Mouse (Mus musculus): ENCODE data around the gene Nup85. TPM values are rescaled to one million over a fixed set of nuclear protein-coding genes. Genes with fewer than 3 reads are reported as not detected.

Gene Nup85
- polyA plus RNA-seq, 1 experiment from 2014 or later, result 180 TPM

- H3K9me3 ChIP-seq (ENCODE audit: low read length), result no peaks in the 10 kb centered on the region
- WGBS, result 12% methylated on average over 7 of the region's 7 CpGs
- ATAC-seq (ENCODE audit: low FRiP score, low TSS enrichment), result no peak
- peaks cover 10% of the 10 kb centered on the region for H3K4me1 ChIP-seq (ENCODE audit: insufficient read depth, low read length)
- peak overlapping the region; percentile 67 for H3K4me2 ChIP-seq (replicated peaks; ENCODE audit: low read depth, low read length)
- no peak overlapping the region for H3K27ac ChIP-seq (ENCODE audit: low read length)
- no peaks in the 10 kb centered on the region for H3K27me3 ChIP-seq (ENCODE audit: insufficient read depth, low read length)
- H3K4me3 ChIP-seq (ENCODE audit: low read length), result peak overlapping the region; percentile 92
- peak overlapping the region; percentile 75 for H3K9ac ChIP-seq (replicated peaks; ENCODE audit: low read length)
- H3K36me3 ChIP-seq (ENCODE audit: insufficient read depth, low read length), result peaks cover 35% of the 10 kb centered on the region
These were observed 727 bp downstream of the Nup85 start for GRCm38 (mm10) chr11:115564961-115565360.

GRCm38 (mm10) chr11:115579080-115579479, 14.8 kb downstream of the Nup85 start:
- Histone ChIP-seq H3K9ac (replicated peaks; ENCODE audit: low read length) (no peak overlapping the region), H3K4me3 (ENCODE audit: low read length) (no peak overlapping the region), H3K4me1 (ENCODE audit: insufficient read depth, low read length) (no peaks in the 10 kb centered on the region), H3K4me2 (replicated peaks; ENCODE audit: low read depth, low read length) (no peak overlapping the region), H3K27me3 (ENCODE audit: insufficient read depth, low read length) (no peaks in the 10 kb centered on the region), H3K9me3 (ENCODE audit: low read length) (no peaks in the 10 kb centered on the region), H3K36me3 (ENCODE audit: insufficient read depth, low read length) (peaks cover 61% of the 10 kb centered on the region), H3K27ac (ENCODE audit: low read length) (no peak overlapping the region)
- ATAC-seq (ENCODE audit: low FRiP score, low TSS enrichment), result no peak

- H3K9ac ChIP-seq (replicated peaks; ENCODE audit: low read length), result no peak overlapping the region
- WGBS, result 79% methylated on average over 10 of the region's 10 CpGs
- no peaks in the 10 kb centered on the region for H3K4me1 ChIP-seq (ENCODE audit: insufficient read depth, low read length)
- no peak overlapping the region for H3K27ac ChIP-seq (ENCODE audit: low read length)
- peaks cover 87% of the 10 kb centered on the region for H3K36me3 ChIP-seq (ENCODE audit: insufficient read depth, low read length)
- ATAC-seq (ENCODE audit: low FRiP score, low TSS enrichment), result no peak
- no peaks in the 10 kb centered on the region for H3K27me3 ChIP-seq (ENCODE audit: insufficient read depth, low read length)
- no peak overlapping the region for H3K4me2 ChIP-seq (replicated peaks; ENCODE audit: low read depth, low read length)
- H3K4me3 ChIP-seq (ENCODE audit: low read length), result no peak overlapping the region
- no peaks in the 10 kb centered on the region for H3K9me3 ChIP-seq (ENCODE audit: low read length)
These were observed 18.8 kb downstream of the Nup85 start for GRCm38 (mm10) chr11:115582913-115583606.

GRCm38 (mm10) chr11:115584376-115585073, 20.3 kb downstream of the Nup85 start:
- no peaks in the 10 kb centered on the region for H3K4me1 ChIP-seq (ENCODE audit: insufficient read depth, low read length)
- H3K36me3 ChIP-seq (ENCODE audit: insufficient read depth, low read length), result peaks cover 83% of the 10 kb centered on the region
- no peak overlapping the region for H3K4me3 ChIP-seq (ENCODE audit: low read length)
- no peak overlapping the region for H3K4me2 ChIP-seq (replicated peaks; ENCODE audit: low read depth, low read length)
- H3K9ac ChIP-seq (replicated peaks; ENCODE audit: low read length), result no peak overlapping the region
- ATAC-seq (ENCODE audit: low FRiP score, low TSS enrichment), result no peak
- no peak overlapping the region for H3K27ac ChIP-seq (ENCODE audit: low read length)
- WGBS, result 86% methylated on average over 10 of the region's 10 CpGs
- H3K27me3 ChIP-seq (ENCODE audit: insufficient read depth, low read length), result no peaks in the 10 kb centered on the region
- H3K9me3 ChIP-seq (ENCODE audit: low read length), result no peaks in the 10 kb centered on the region

GRCm38 (mm10) chr11:115585573-115586100, 21.4 kb downstream of the Nup85 start:
- no peak overlapping the region for H3K27ac ChIP-seq (ENCODE audit: low read length)
- no peaks in the 10 kb centered on the region for H3K9me3 ChIP-seq (ENCODE audit: low read length)
- 87% methylated on average over 7 of the region's 7 CpGs for WGBS
- ATAC-seq (ENCODE audit: low FRiP score, low TSS enrichment), result no peak
- peaks cover 87% of the 10 kb centered on the region for H3K36me3 ChIP-seq (ENCODE audit: insufficient read depth, low read length)
- no peak overlapping the region for H3K9ac ChIP-seq (replicated peaks; ENCODE audit: low read length)
- no peak overlapping the region for H3K4me3 ChIP-seq (ENCODE audit: low read length)
- no peaks in the 10 kb centered on the region for H3K27me3 ChIP-seq (ENCODE audit: insufficient read depth, low read length)
- H3K4me2 ChIP-seq (replicated peaks; ENCODE audit: low read depth, low read length), result no peak overlapping the region
- H3K4me1 ChIP-seq (ENCODE audit: insufficient read depth, low read length), result no peaks in the 10 kb centered on the region

GRCm38 (mm10) chr11:115586403-115586802, 22.2 kb downstream of the Nup85 start:
- Histone ChIP-seq H3K9me3 (ENCODE audit: low read length) (no peaks in the 10 kb centered on the region), H3K27me3 (ENCODE audit: insufficient read depth, low read length) (no peaks in the 10 kb centered on the region), H3K4me3 (ENCODE audit: low read length) (no peak overlapping the region), H3K9ac (replicated peaks; ENCODE audit: low read length) (no peak overlapping the region), H3K27ac (ENCODE audit: low read length) (no peak overlapping the region), H3K4me2 (replicated peaks; ENCODE audit: low read depth, low read length) (no peak overlapping the region), H3K4me1 (ENCODE audit: insufficient read depth, low read length) (no peaks in the 10 kb centered on the region), H3K36me3 (ENCODE audit: insufficient read depth, low read length) (peaks cover 88% of the 10 kb centered on the region)
- 92% methylated on average over 9 of the region's 9 CpGs for WGBS
- no peak for ATAC-seq (ENCODE audit: low FRiP score, low TSS enrichment)

- no peak overlapping the region for H3K9ac ChIP-seq (replicated peaks; ENCODE audit: low read length)
- no peaks in the 10 kb centered on the region for H3K27me3 ChIP-seq (ENCODE audit: insufficient read depth, low read length)
- WGBS, result 64% methylated on average over 9 of the region's 9 CpGs
- ATAC-seq (ENCODE audit: low FRiP score, low TSS enrichment), result 0 out of 2 replicates have a peak, but pooled peaks have one; percentile 55
- no peak overlapping the region for H3K27ac ChIP-seq (ENCODE audit: low read length)
- H3K9me3 ChIP-seq (ENCODE audit: low read length), result no peaks in the 10 kb centered on the region
- no peak overlapping the region for H3K4me3 ChIP-seq (ENCODE audit: low read length)
- H3K4me1 ChIP-seq (ENCODE audit: insufficient read depth, low read length), result no peaks in the 10 kb centered on the region
- H3K36me3 ChIP-seq (ENCODE audit: insufficient read depth, low read length), result peaks cover 87% of the 10 kb centered on the region
- no peak overlapping the region for H3K4me2 ChIP-seq (replicated peaks; ENCODE audit: low read depth, low read length)
These were observed 23.8 kb downstream of the Nup85 start for GRCm38 (mm10) chr11:115587984-115588383.

GRCm38 (mm10) chr11:115590526-115591075, 26.4 kb downstream of the Nup85 start:
- H3K27ac ChIP-seq (ENCODE audit: low read length), result no peak overlapping the region
- H3K9me3 ChIP-seq (ENCODE audit: low read length), result no peaks in the 10 kb centered on the region
- no peak overlapping the region for H3K4me3 ChIP-seq (ENCODE audit: low read length)
- H3K9ac ChIP-seq (replicated peaks; ENCODE audit: low read length), result no peak overlapping the region
- H3K36me3 ChIP-seq (ENCODE audit: insufficient read depth, low read length), result peaks cover 81% of the 10 kb centered on the region
- 80% methylated on average over 2 of the region's 2 CpGs for WGBS
- H3K27me3 ChIP-seq (ENCODE audit: insufficient read depth, low read length), result no peaks in the 10 kb centered on the region
- no peaks in the 10 kb centered on the region for H3K4me1 ChIP-seq (ENCODE audit: insufficient read depth, low read length)
- no peak overlapping the region for H3K4me2 ChIP-seq (replicated peaks; ENCODE audit: low read depth, low read length)
- no peak; the same call in 1 of the 2 replicates for ATAC-seq (ENCODE audit: low FRiP score, low TSS enrichment)

GRCm38 (mm10) chr11:115595209-115595608, 31.0 kb downstream of the Nup85 start:
- Histone ChIP-seq H3K36me3 (ENCODE audit: insufficient read depth, low read length) (peaks cover 45% of the 10 kb centered on the region), H3K27me3 (ENCODE audit: insufficient read depth, low read length) (no peaks in the 10 kb centered on the region), H3K9ac (replicated peaks; ENCODE audit: low read length) (no peak overlapping the region), H3K4me3 (ENCODE audit: low read length) (no peak overlapping the region), H3K9me3 (ENCODE audit: low read length) (no peaks in the 10 kb centered on the region), H3K4me1 (ENCODE audit: insufficient read depth, low read length) (no peaks in the 10 kb centered on the region), H3K27ac (ENCODE audit: low read length) (no peak overlapping the region), H3K4me2 (replicated peaks; ENCODE audit: low read depth, low read length) (no peak overlapping the region)
- WGBS, result 99% methylated on average over 3 of the region's 3 CpGs
- no peak for ATAC-seq (ENCODE audit: low FRiP score, low TSS enrichment)

GRCm38 (mm10) chr11:115598309-115598708, 34.1 kb downstream of the Nup85 start:
- 91% methylated on average over 4 of the region's 4 CpGs for WGBS
- Histone ChIP-seq H3K27ac (ENCODE audit: low read length) (no peak overlapping the region), H3K9me3 (ENCODE audit: low read length) (no peaks in the 10 kb centered on the region), H3K4me3 (ENCODE audit: low read length) (no peak overlapping the region), H3K27me3 (ENCODE audit: insufficient read depth, low read length) (no peaks in the 10 kb centered on the region), H3K36me3 (ENCODE audit: insufficient read depth, low read length) (peaks cover 22% of the 10 kb centered on the region), H3K4me2 (replicated peaks; ENCODE audit: low read depth, low read length) (no peak overlapping the region), H3K9ac (replicated peaks; ENCODE audit: low read length) (no peak overlapping the region), H3K4me1 (ENCODE audit: insufficient read depth, low read length) (peaks cover 17% of the 10 kb centered on the region)
- no peak for ATAC-seq (ENCODE audit: low FRiP score, low TSS enrichment)
